Mouse (Mus musculus): ENCODE data around the gene Hist2h2ab. TPM values are rescaled to one million over a fixed set of nuclear protein-coding genes. Genes with fewer than 3 reads are reported as not detected.

Hist2h2ab gene
- polyA plus RNA-seq, 1 experiment from 2014 or later: not detected

GRCm38 (mm10) chr3:96180727-96181477 is 38.8 kb upstream of the Hist2h2ab start, which contains the start of gene Sv2a:
Gene Sv2a (plus strand): TSS chr3:96181151.
- Histone ChIP-seq H3K4me3 (peak within 1 kb of the TSS; percentile 78), H3K27ac (ENCODE audit: poor library complexity, severe bottlenecking) (peak within 1 kb of the TSS; percentile 97), H3K36me3 (peaks cover 39% of the 10 kb centered on the region), H3K27me3 (replicated peaks) (no peaks in the 10 kb centered on the region), H3K9me3 (replicated peaks) (no peaks in the 10 kb centered on the region), H3K9ac (peak within 1 kb of the TSS; percentile 79), H3K4me1 (replicated peaks) (peaks cover 41% of the 10 kb centered on the region), H3K4me2 (peak within 1 kb of the TSS; percentile 82)
- WGBS: under 1% methylated on average over 21 of the region's 23 CpGs
- ATAC-seq (ENCODE audit: insufficient number of reproducible peaks, low FRiP score): peak; percentile 40; the same call in 1 of the 2 replicates

- Histone ChIP-seq H3K36me3 (peaks cover 32% of the 10 kb centered on the region), H3K4me3 (peak overlapping the region; percentile 78), H3K4me1 (replicated peaks) (peaks cover 41% of the 10 kb centered on the region), H3K27ac (ENCODE audit: poor library complexity, severe bottlenecking) (peak overlapping the region; percentile 97), H3K9me3 (replicated peaks) (no peaks in the 10 kb centered on the region), H3K27me3 (replicated peaks) (no peaks in the 10 kb centered on the region), H3K9ac (peak overlapping the region; percentile 79), H3K4me2 (peak overlapping the region; percentile 82)
- WGBS: 25% methylated on average over 12 of the region's 12 CpGs
- no peak for ATAC-seq (ENCODE audit: insufficient number of reproducible peaks, low FRiP score)
These were observed 37.9 kb upstream of the Hist2h2ab start for GRCm38 (mm10) chr3:96181510-96182381.

- Histone ChIP-seq H3K36me3 (peaks cover 36% of the 10 kb centered on the region), H3K4me1 (replicated peaks) (peaks cover 41% of the 10 kb centered on the region), H3K9me3 (replicated peaks) (no peaks in the 10 kb centered on the region), H3K4me3 (peak overlapping the region; percentile 78), H3K27me3 (replicated peaks) (no peaks in the 10 kb centered on the region), H3K9ac (peak overlapping the region; percentile 79), H3K4me2 (peak overlapping the region; percentile 82), H3K27ac (ENCODE audit: poor library complexity, severe bottlenecking) (peak overlapping the region; percentile 97)
- ATAC-seq (ENCODE audit: insufficient number of reproducible peaks, low FRiP score): 0 out of 2 replicates have a peak, but pooled peaks have one; percentile 34
- 16% methylated on average over 4 of the region's 4 CpGs for WGBS
These were observed 37.3 kb upstream of the Hist2h2ab start for GRCm38 (mm10) chr3:96182382-96182776.

- Histone ChIP-seq H3K9ac (no peak overlapping the region), H3K4me3 (no peak overlapping the region), H3K36me3 (peaks cover 75% of the 10 kb centered on the region), H3K4me1 (replicated peaks) (peaks cover 12% of the 10 kb centered on the region; the same call in 1 of the 2 replicates), H3K9me3 (replicated peaks) (no peaks in the 10 kb centered on the region; the same call in 1 of the 2 replicates), H3K4me2 (no peak overlapping the region), H3K27me3 (replicated peaks) (no peaks in the 10 kb centered on the region), H3K27ac (ENCODE audit: poor library complexity, severe bottlenecking) (no peak overlapping the region)
- no peak for ATAC-seq (ENCODE audit: insufficient number of reproducible peaks, low FRiP score)
- 55% methylated on average over 12 of the region's 12 CpGs for WGBS
These were observed 26.7 kb upstream of the Hist2h2ab start for GRCm38 (mm10) chr3:96192977-96193376.

- no peak overlapping the region for H3K4me3 ChIP-seq
- ATAC-seq (ENCODE audit: insufficient number of reproducible peaks, low FRiP score): no peak
- no peak overlapping the region for H3K4me2 ChIP-seq
- WGBS: 89% methylated on average over 10 of the region's 10 CpGs
- peaks cover 56% of the 10 kb centered on the region for H3K36me3 ChIP-seq
- no peak overlapping the region for H3K27ac ChIP-seq (ENCODE audit: poor library complexity, severe bottlenecking)
- no peaks in the 10 kb centered on the region; the same call in 1 of the 2 replicates for H3K27me3 ChIP-seq (replicated peaks)
- peaks cover 17% of the 10 kb centered on the region; the same call in 1 of the 2 replicates for H3K4me1 ChIP-seq (replicated peaks)
- H3K9ac ChIP-seq: no peak overlapping the region
- H3K9me3 ChIP-seq (replicated peaks): no peaks in the 10 kb centered on the region; the same call in 1 of the 2 replicates
These were observed 24.7 kb upstream of the Hist2h2ab start for GRCm38 (mm10) chr3:96194966-96195365.

GRCm38 (mm10) chr3:96195616-96196313 is 23.9 kb upstream of the Hist2h2ab start:
- Histone ChIP-seq H3K36me3 (peaks cover 48% of the 10 kb centered on the region), H3K27ac (ENCODE audit: poor library complexity, severe bottlenecking) (no peak overlapping the region), H3K9ac (no peak overlapping the region), H3K9me3 (replicated peaks) (no peaks in the 10 kb centered on the region; the same call in 1 of the 2 replicates), H3K4me1 (replicated peaks) (peaks cover 17% of the 10 kb centered on the region; the same call in 1 of the 2 replicates), H3K27me3 (replicated peaks) (no peaks in the 10 kb centered on the region; the same call in 1 of the 2 replicates), H3K4me3 (no peak overlapping the region), H3K4me2 (no peak overlapping the region)
- ATAC-seq (ENCODE audit: insufficient number of reproducible peaks, low FRiP score): no peak
- WGBS: 88% methylated on average over 11 of the region's 11 CpGs

- 21% methylated on average over 27 of the region's 27 CpGs for WGBS
- peaks cover 17% of the 10 kb centered on the region; the same call in 1 of the 2 replicates for H3K4me1 ChIP-seq (replicated peaks)
- ATAC-seq (ENCODE audit: insufficient number of reproducible peaks, low FRiP score): no peak
These were observed 23.1 kb upstream of the Hist2h2ab start for GRCm38 (mm10) chr3:96196437-96197128.

GRCm38 (mm10) chr3:96197129-96197749 is 22.4 kb upstream of the Hist2h2ab start:
- ATAC-seq (ENCODE audit: insufficient number of reproducible peaks, low FRiP score): peak; percentile 91
- Histone ChIP-seq H3K27me3 (replicated peaks) (no peaks in the 10 kb centered on the region; the same call in 1 of the 2 replicates), H3K36me3 (peaks cover 35% of the 10 kb centered on the region), H3K9ac (peak overlapping the region; percentile 88), H3K4me2 (peak overlapping the region; percentile 99), H3K4me3 (peak overlapping the region; percentile 79), H3K27ac (ENCODE audit: poor library complexity, severe bottlenecking) (peak overlapping the region; percentile 89), H3K9me3 (replicated peaks) (no peaks in the 10 kb centered on the region; the same call in 1 of the 2 replicates), H3K4me1 (replicated peaks) (peaks cover 17% of the 10 kb centered on the region; the same call in 1 of the 2 replicates)
- under 1% methylated on average over 50 of the region's 50 CpGs for WGBS

More at GRCm38 (mm10) chr3:96196437-96197128, 23.1 kb upstream of the Hist2h2ab start:
- Histone ChIP-seq H3K9me3 (replicated peaks) (no peaks in the 10 kb centered on the region; the same call in 1 of the 2 replicates), H3K4me3 (peak overlapping the region; percentile 79), H3K27ac (ENCODE audit: poor library complexity, severe bottlenecking) (peak overlapping the region; percentile 89), H3K9ac (peak overlapping the region; percentile 88), H3K27me3 (replicated peaks) (no peaks in the 10 kb centered on the region; the same call in 1 of the 2 replicates), H3K4me2 (peak overlapping the region; percentile 99), H3K36me3 (peaks cover 41% of the 10 kb centered on the region)

GRCm38 (mm10) chr3:96198181-96198580 is 21.5 kb upstream of the Hist2h2ab start:
- H3K27ac ChIP-seq (ENCODE audit: poor library complexity, severe bottlenecking): no peak overlapping the region; the same call in 1 of the 2 replicates
- 0 out of 2 replicates have a peak, but pooled peaks have one; percentile 30 for ATAC-seq (ENCODE audit: insufficient number of reproducible peaks, low FRiP score)
- peak overlapping the region; percentile 56 for H3K9ac ChIP-seq
- H3K4me2 ChIP-seq: peak overlapping the region; percentile 99
- no peaks in the 10 kb centered on the region; the same call in 1 of the 2 replicates for H3K9me3 ChIP-seq (replicated peaks)
- peaks cover 17% of the 10 kb centered on the region; the same call in 1 of the 2 replicates for H3K4me1 ChIP-seq (replicated peaks)
- peaks cover 26% of the 10 kb centered on the region for H3K36me3 ChIP-seq
- no peaks in the 10 kb centered on the region; the same call in 1 of the 2 replicates for H3K27me3 ChIP-seq (replicated peaks)
- 4% methylated on average over 6 of the region's 6 CpGs for WGBS
- H3K4me3 ChIP-seq: peak overlapping the region; percentile 79
